Mouse (Mus musculus) naive thymus-derived CD4-positive, alpha-beta T cell, adult 2 months (primary cell): ENCODE measurements around the gene Styx.
"Not testable (repeated sequence)": the region's sequence is repeated elsewhere in the genome, so short reads cannot be mapped to it uniquely, and the experiment has no call there.

Source experiments
- DNase-seq: peaks from one replicate; pipeline ENCODE4 v3.0.0-alpha.2; 2011; ENCODE audit warnings: low read depth

Styx gene

DNA sequence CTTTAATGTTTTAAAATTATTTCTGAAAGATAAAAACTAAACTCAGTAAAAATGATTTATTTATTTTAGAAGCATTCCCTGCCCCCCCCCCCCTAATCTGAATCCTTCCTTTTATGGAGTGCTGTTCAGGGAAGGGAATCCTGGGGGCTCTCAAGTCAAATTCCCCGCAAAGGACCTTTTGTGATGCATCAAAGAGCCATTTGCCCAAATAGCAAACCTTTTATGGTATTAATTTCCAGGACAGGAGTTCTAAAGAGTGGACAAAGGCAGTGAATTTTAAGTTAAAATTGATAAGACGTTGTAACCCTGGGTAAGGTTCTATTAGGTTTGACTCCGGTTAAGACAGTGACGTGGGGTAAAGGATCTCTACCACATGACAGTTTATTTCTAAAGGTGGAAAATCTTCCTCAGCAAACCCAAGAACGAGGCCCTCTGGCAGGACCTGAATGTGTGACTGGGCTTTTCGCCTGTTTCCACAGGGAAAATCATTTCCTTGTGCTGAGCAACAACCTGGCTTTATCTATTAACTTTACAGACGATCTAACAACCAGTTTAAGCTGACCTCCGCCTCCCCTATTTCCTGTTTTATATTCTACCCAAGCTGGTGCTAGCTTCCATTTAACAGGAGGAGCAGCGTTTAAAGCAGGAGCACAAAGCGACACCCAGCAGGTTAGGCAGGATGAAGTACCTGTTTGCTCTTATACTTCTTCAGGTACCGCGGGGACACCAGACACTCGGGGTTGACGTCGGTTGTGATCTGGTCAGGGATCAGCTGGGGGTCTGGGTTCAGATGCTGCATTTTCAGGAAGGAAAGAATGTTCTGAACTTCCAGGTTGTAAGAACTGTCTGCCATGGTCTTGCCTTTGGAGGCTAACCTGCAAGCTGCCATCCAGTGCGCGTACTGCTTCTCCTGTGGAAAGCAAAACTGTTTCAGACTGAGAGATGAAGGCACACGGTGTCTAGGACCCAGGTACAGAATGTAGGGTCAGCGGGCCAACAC lies 113.4 kb downstream of the Styx start:
- no peak for DNase-seq

DNA sequence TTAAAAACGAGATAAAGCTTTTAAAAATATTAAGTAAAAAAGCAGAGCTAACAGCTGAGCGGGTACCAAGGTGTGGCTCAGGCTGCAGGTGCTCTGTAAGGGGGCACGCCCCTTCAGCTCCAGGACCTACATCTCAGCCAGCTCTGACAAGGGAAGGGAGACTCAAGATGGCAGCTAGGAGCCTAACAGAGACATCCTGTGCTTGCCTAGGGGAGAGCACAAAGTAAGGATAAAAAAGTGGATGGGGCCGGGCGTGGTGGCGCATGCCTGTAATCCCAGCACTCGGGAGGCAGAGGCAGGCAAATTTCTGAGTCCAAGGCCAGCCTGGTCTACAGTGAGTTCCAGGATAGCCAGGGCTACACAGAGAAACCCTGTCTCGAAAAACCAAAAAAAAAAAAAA lies 115.5 kb downstream of the Styx start:
- DNase-seq = not testable (repeated sequence)

DNA sequence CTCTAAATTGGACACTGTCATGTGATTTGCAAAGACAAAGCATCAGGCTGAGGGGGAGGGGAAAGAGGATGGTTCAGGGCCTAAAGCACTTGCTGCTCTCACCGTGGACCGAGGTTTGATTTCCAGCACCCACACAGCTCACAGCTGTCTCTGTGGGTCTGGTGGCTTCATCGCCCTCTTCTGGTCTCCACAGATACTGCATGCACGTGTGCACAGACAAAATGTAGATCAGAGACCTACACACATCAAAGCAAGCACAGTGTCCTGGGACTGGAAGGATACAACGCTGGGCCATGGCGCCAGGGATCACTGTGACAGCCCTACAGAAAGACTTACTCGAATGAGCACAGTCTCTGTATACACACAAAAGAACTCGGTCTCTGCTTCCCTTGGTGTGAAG lies 118.6 kb downstream of the Styx start:
- DNase-seq = no peak
